Mouse (Mus musculus) kidney, postnatal 36 days (tissue): Measurements from ENCODE around the gene Dpf1.

Source experiments
- DNase-seq, 2 experiments: peaks; one replicate each; pipeline ENCODE4 v3.0.0; 2021 to 2022; ENCODE audit warnings: mixed read lengths in 2 of 2

Dpf1 gene

GRCm38 (mm10) chr7:29303738-29304462, at the start of gene Dpf1:
Gene Dpf1 (plus strand): TSS chr7:29303951.
- DNase-seq, result peak; percentile 59 to 80

- no peak for DNase-seq
These were observed 47.9 kb upstream of the Dpf1 start for GRCm38 (mm10) chr7:29255875-29256274.

GRCm38 (mm10) chr7:29257368-29257767, 46.4 kb upstream of the Dpf1 start:
- DNase-seq, result peak; percentile 87 to 89

DNA sequence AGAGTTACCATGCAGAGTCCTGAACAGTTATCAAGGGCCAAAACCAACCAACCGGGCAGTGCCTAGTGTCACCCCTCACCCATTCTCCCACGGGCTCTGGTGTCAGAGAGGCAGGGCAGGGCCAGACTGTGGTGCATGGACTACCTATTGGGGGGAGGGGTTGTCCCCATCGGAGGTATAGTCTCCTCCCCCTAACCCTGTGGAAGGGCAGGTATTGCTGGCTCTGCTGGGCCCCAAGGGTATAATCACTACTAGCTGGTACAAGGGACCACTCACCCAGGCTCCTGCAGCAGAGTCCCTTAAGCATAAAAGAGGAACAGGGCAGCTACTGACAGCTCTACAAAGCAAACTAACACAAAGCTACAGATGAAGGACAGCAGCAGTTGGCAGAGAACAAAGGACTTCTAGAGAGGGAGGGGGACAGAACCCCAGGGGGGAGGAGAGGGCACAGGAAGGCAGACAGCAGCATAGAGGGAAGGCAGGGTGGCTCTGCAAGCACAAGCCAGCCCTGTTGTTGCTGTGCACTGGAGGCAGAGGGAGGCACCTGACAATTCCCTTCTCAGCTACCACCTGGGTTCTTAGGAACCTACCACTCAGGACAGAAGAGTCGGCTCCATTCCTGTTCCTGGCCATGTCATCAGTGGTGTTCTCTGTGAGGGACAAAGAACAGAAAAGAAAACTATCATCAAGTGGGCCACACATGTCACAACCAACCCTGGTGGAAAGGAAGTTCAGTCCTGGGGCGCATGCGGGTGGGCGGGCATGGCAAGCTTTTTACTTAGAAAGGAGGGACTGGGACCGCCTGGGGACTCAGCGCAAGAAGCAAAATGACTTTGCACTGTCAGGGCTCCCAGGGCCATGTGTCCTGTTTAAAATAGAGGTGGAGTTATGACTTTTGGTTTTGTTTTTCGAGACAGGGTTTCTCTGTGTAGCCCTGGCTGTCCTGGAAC, 43.7 kb upstream of the Dpf1 start:
- DNase-seq, result no peak

DNA sequence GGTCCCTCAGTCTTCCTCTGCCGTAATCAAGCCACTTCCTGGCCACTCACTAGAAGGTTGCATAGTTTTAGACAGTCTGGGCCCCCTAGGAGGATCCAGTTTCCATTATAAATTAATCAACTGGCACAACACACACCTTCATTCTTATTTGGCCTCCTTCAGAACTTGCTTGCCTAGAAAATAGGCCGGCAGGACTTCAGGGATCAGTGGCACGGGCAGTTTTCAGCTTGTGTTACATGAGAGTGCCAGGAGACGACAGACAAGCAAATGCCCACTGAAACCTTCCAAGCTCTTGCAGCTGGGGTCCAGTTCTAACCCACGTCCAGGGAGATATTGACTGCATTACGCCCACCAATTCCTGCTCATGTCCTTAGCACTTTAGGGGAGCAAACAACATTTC, 41.6 kb upstream of the Dpf1 start:
- peak; percentile 56 to 71 for DNase-seq

- no peak for DNase-seq
These were observed 39.9 kb upstream of the Dpf1 start for GRCm38 (mm10) chr7:29263831-29264230.

- no peak for DNase-seq
These were observed 38.1 kb upstream of the Dpf1 start for GRCm38 (mm10) chr7:29265636-29266035.

DNA sequence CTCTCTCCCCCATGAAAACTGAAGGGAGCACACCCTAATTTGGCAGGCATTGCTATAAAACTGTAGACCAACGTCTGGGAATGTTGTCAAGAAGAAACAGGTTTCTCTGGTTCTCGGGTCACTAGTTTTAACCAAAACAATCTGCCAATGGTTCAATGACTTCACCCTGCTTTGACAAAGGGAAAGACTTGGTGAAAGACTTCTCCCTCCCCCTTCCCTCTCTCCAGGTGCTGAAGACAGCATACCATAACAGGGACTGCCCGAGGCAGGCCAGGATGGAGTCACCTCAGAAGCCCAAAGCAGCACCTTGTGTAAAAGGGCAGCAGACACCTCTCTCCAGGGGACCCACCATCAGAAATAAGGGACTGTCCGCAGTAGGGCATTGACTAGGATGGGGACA, 36.8 kb upstream of the Dpf1 start:
- peak in 1 of 2 experiments; percentile 82 for DNase-seq

- DNase-seq, result no peak
These were observed 33.3 kb upstream of the Dpf1 start for GRCm38 (mm10) chr7:29270445-29270844.

GRCm38 (mm10) chr7:29271687-29272465, 31.9 kb upstream of the Dpf1 start:
- DNase-seq, result peak in 1 of 2 experiments; percentile 62

GRCm38 (mm10) chr7:29276715-29277114, 27.0 kb upstream of the Dpf1 start:
- peak; percentile 82 to 86 for DNase-seq

- DNase-seq, result no peak
These were observed 26.2 kb upstream of the Dpf1 start for GRCm38 (mm10) chr7:29277510-29277909.

- no peak for DNase-seq
These were observed 24.5 kb upstream of the Dpf1 start for GRCm38 (mm10) chr7:29279261-29279660.

- DNase-seq, result no peak
These were observed 23.8 kb upstream of the Dpf1 start for GRCm38 (mm10) chr7:29279924-29280323.

DNA sequence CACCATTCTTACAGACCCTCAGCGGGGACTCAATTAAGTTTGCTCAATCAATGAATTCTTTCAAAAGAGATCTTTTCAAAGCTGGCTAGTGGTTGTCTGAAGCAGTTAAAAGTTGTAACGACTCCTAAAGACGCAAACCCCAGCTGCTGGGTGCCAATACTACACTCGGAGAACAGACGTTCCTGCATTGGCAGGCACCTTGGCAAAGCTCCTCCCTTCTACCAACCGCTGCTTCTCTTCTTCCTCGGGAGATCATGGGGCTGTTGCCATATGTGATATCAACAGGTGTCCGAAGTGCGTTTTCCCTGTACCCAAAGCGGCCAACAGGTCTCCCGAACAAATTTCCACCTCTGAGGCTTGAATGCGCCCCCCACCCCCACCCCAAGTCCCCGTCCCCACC, 22.9 kb upstream of the Dpf1 start:
- no peak for DNase-seq

GRCm38 (mm10) chr7:29281201-29282073, 22.3 kb upstream of the Dpf1 start, which contains the start of gene Spint2:
Gene Spint2 (minus strand): TSS chr7:29281912.
- peak; percentile 93 to 96 for DNase-seq

DNA sequence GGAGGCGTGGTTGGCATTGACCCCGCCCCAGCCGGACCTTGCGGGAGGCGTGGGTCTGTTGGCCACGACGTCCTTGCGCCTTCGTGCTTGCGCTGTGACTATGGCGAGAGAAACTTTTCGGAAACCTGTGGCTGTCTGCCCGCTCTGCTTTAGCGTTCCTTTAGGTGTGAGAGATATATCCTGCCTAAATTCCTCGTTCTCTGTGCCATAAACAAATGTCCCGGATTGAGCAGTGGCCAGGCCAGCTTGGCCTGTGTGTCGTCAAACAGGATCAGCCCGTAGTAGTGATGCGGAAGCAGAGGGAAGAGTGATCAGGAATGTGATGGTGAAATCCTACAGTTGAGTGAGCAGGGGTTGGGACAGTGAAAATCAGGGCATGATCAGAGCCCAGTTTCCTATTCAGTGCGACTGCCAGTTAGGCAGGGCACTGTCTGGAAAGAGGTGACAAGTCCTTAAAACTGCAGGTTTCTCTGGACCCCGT, 21.6 kb upstream of the Dpf1 start:
- DNase-seq, result no peak

GRCm38 (mm10) chr7:29283876-29284275, 19.9 kb upstream of the Dpf1 start:
- no peak for DNase-seq

GRCm38 (mm10) chr7:29284523-29284922, 19.2 kb upstream of the Dpf1 start:
- DNase-seq, result no peak

DNA sequence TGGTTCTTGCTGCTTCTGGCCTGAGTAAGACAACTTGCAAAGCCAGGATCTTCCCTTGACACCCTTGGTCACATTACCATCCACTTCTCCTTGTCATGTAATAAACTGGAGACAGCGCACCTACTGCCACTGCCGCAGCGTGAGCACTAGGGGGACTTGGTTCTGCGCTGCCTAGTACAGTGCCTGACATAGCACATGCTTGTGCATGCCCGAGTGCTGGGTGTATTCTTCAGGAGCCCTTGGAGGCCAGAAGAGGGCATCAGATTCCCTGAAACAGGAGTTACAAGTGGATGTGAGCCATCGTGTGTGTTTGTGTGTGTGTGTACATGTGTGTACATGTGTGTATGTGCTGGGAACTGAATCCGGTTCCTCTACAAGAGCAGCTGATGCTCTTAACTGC, 16.3 kb upstream of the Dpf1 start:
- DNase-seq, result no peak

GRCm38 (mm10) chr7:29288079-29288478, 15.7 kb upstream of the Dpf1 start:
- no peak for DNase-seq
